12 mouse cellular contexts compared by ENCODE assay signal in the genomic region with DNA sequence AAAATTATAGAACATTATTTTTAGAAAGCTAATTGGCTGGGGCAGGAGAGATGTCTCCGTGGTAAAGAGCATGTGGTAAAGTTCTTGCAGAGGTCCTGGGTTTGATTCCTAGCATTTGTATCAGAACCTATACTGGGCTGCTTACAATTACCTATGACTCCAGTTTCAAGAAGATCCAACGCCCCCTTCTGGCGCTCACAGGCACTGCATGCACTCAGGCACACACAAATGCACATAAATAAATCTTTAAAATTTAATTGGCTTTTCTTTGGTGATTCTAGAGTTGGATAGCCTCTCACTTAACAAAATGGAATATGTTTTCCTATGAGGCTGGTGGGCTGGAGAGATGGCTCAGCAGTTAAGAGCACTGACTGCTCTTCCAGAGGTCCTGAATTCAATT.
A peak's percentile ranks its signal among the peaks of the same experiment; 100 is the strongest.
DNase-seq lines count a peak whose midpoint lies in the region; ATAC-seq and TF ChIP-seq lines count a peak whose summit lies in the region.
"Had no signal": no experiment of that assay in that cellular context is flagged by ENCODE, and none has a peak within 500 bp of the region (broad histone marks: within the 10 kb centered on the region; RNA-seq: fewer than 3 reads in every experiment).

No protein-coding gene starts in this region.

- H3K27ac ChIP-seq in small intestine, adult 2 months (ENCODE audit: insufficient read depth, low read depth, low read length), result no peak overlapping the region
- H3K27ac ChIP-seq: limb, embryonic 12.5 days; midbrain, embryonic 13.5 days had no signal

- peak; percentile 2 for DNase-seq in gastrocnemius, postnatal 10 days
- no peak for DNase-seq in gastrocnemius, adult 18-20 months (ENCODE audit: low spot score)
- DNase-seq in lung, postnatal 36 days, result peak; percentile 50
- DNase-seq in lung, postnatal 14 days, result no peak
- DNase-seq in Patski (ENCODE audit: low read depth, low spot score), result no peak
- no peak for DNase-seq in Muller cell, postnatal 12 days (ENCODE audit: inconsistent ontology term)
- DNase-seq in layer of hippocampus, adult 18-20 months (ENCODE audit: low spot score in 2 of 2), result no peak
- DNase-seq: cerebellum, adult 11-12 months; kidney, postnatal 14 days had no signal

- ATAC-seq in Patski, result no peak
- ATAC-seq: midbrain, embryonic 13.5 days had no signal

- no peaks in the 10 kb centered on the region; the same call in 1 of the 2 replicates for H3K4me1 ChIP-seq in small intestine, adult 2 months (ENCODE audit: control insufficient read depth, insufficient read depth, insufficient read length, low read length)
- H3K4me1 ChIP-seq: midbrain, embryonic 13.5 days had no signal

- no peak for TF ChIP-seq POLR2A in small intestine, adult 2 months (IDR thresholded peaks at IDR 0.05; ENCODE audit: low read depth, low read length)

- 60% methylated on average over 3 of the region's 3 CpGs for whole genome bisulfite sequencing in small intestine, adult 2 months

- POLR2A ChIA-PET in Patski (lab: Charles Lee), result no interaction called here

- peak; percentile 76 for TF ChIP-seq CTCF in Patski (IDR thresholded peaks at IDR 0.05)
- TF ChIP-seq CTCF in small intestine, adult 2 months (IDR thresholded peaks at IDR 0.05; ENCODE audit: extremely low read depth, insufficient read length, insufficient replicate concordance, low read depth, low read length), result peak; percentile 24; the same call in 1 of the 2 replicates

- CTCF ChIA-PET in Patski (lab: Charles Lee), result interaction anchor here (0.8 to 1.3 kb wide), 2 partner anchors 32 to 189 kb away, joined by 3 read pairs; no protein-coding TSS in a partner anchor

- H3K36me3 ChIP-seq in small intestine, adult 2 months (ENCODE audit: control insufficient read depth, insufficient read depth, low read length), result no peaks in the 10 kb centered on the region
- H3K36me3 ChIP-seq: limb, embryonic 12.5 days; midbrain, embryonic 13.5 days had no signal

- in situ Hi-C loops in Patski (cut with MboI; ENCODE audit: low pct_unique_long_range_greater_than_20kb), result no loop called here

- H3K4me3 ChIP-seq in small intestine, adult 2 months (ENCODE audit: low read depth, low read length), result no peak overlapping the region
- H3K4me3 ChIP-seq: limb, embryonic 12.5 days; midbrain, embryonic 13.5 days had no signal

- H3K27me3 ChIP-seq in Patski, result no peaks in the 10 kb centered on the region
- H3K27me3 ChIP-seq in small intestine, adult 2 months (ENCODE audit: control insufficient read depth, insufficient read depth, low read length), result no peaks in the 10 kb centered on the region
- H3K27me3 ChIP-seq: limb, embryonic 12.5 days; midbrain, embryonic 13.5 days had no signal

Comparison
In these comparisons a context has a peak if more than half of its experiments do, and no peak if none do; other contexts are left out.
1. DNase-seq: peak in gastrocnemius, postnatal 10 days (single experiment) and lung, postnatal 36 days (single experiment); none in gastrocnemius, adult 18-20 months (single experiment), lung, postnatal 14 days (single experiment), Patski (single experiment), Muller cell, postnatal 12 days (single experiment) and layer of hippocampus, adult 18-20 months (0 of 2).